Mouse (Mus musculus): ENCODE measurements around the gene Rab40c.

DNA sequence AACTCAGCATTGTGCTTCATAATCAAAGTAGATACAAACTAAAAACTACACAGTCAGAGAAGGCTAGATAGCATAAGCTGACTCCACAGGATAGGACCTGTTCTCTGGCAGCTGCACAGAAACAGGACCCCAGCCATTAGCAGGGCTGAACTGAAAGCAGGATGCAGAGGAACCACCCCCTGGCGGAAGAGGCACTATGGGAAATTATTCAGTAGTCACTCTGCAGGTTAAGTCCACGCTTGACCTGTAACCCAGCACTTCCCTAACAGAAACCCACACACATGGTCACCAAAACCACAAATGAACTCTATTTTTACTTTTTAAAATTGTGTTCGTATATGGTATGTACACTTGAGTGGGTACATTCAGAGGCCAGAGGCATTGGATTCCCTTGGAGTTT is 16.5 kb downstream of the Rab40c start:
- TF ChIP-seq CTCF (conservative IDR thresholded peaks at IDR 0.05; ENCODE audit: insufficient read depth, insufficient read length, low read depth, low read length) (no peak), POLR2A (IDR thresholded peaks at IDR 0.05; ENCODE audit: low read depth, low read length) (no peak)
